Mouse (Mus musculus): ENCODE data around the gene Ankmy1. TPM values are rescaled to one million over a fixed set of nuclear protein-coding genes. Genes with fewer than 3 reads are reported as not detected.

The Ankmy1 gene
- polyA plus RNA-seq, 1 experiment: not detected

DNA sequence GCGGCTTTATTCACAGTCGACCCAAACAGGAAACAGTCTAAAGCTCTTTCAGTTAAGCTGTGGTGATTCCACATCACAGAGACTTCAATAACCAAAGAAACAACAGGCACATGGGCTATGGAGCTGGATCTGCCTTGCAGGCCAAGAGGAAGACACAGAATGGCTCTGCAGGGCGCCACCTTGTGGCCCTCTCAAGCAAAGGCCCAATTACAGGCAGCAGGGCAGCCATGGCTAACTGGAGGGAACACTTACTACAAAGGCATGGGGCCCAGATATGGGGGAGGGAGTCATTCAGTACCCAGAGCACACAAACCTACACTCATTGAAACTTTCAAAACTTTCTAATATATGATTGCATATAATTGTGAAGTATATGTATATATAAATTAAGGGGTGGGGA lies 7.6 kb downstream of the Ankmy1 start:
- H3K27ac ChIP-seq (ENCODE audit: control insufficient read depth, insufficient read depth, low read depth, low read length, poor library complexity): no peak overlapping the region
- WGBS: 26% methylated on average over 3 of the region's 3 CpGs
- H3K4me3 ChIP-seq (replicated peaks; ENCODE audit: control insufficient read depth, low read depth, low read length): no peak overlapping the region
- TF ChIP-seq POLR2A (IDR thresholded peaks at IDR 0.05; ENCODE audit: borderline replicate concordance, control insufficient read depth, low read depth, low read length): no peak
- peak; percentile 94 for TF ChIP-seq CTCF (IDR thresholded peaks at IDR 0.05; ENCODE audit: control insufficient read depth, insufficient read depth, low read length)
- no peaks in the 10 kb centered on the region for H3K4me1 ChIP-seq (ENCODE audit: control insufficient read depth, insufficient read depth, low read length)

DNA sequence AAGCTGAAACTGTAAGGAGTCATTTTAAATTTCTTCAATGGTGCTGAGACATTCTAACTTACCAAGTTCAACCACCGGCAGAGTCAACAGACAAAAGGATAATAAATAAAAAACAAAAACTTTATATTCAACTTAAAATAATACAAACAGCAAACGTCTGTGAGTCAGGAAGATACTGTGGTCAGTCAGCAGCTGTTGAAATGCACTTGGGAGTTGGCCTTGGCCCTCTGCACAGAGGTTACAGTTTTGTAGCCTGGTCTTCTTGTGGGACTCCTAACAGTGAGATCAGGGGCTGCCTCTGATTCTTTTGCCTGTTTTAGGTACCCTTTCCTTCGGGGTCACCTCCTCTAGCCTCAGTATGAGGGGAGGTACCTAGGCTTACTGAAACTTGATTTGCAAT lies 8.8 kb downstream of the Ankmy1 start:
- TF ChIP-seq POLR2A (IDR thresholded peaks at IDR 0.05; ENCODE audit: borderline replicate concordance, control insufficient read depth, low read depth, low read length) (no peak), CTCF (IDR thresholded peaks at IDR 0.05; ENCODE audit: control insufficient read depth, insufficient read depth, low read length) (no peak)
- 47% methylated on average over 3 of the region's 3 CpGs for WGBS

DNA sequence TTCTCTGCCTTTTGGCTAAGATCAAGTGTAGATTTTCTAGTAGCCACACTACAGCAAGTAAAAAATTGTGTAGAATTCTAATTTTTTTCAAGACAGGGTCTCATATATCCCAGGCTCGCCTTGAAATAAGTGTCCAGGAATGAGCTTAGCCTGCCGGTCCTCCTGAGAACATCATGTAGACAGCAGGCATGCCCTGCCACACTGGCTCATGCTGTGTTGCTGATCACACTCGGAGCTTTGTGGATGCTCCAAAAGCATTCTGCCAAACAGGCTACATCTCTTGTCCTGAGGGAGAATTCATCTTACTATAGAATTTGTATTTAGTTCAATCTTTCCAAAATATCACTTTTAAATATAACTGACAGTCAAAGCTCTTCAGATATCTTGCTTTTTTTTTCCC lies 9.9 kb downstream of the Ankmy1 start:
- Histone ChIP-seq H3K27ac (ENCODE audit: control insufficient read depth, insufficient read depth, low read depth, low read length, poor library complexity) (no peak overlapping the region), H3K4me3 (replicated peaks; ENCODE audit: control insufficient read depth, low read depth, low read length) (no peak overlapping the region), H3K4me1 (ENCODE audit: control insufficient read depth, insufficient read depth, low read length) (no peaks in the 10 kb centered on the region)
- WGBS: 68% methylated on average over 3 of the region's 3 CpGs
- no peak for TF ChIP-seq CTCF (IDR thresholded peaks at IDR 0.05; ENCODE audit: control insufficient read depth, insufficient read depth, low read length)
- TF ChIP-seq POLR2A (IDR thresholded peaks at IDR 0.05; ENCODE audit: borderline replicate concordance, control insufficient read depth, low read depth, low read length): no peak

More for the DNA sequence above, 8.8 kb downstream of the Ankmy1 start:
- H3K27ac ChIP-seq (ENCODE audit: control insufficient read depth, insufficient read depth, low read depth, low read length, poor library complexity): no peak overlapping the region
- no peak overlapping the region for H3K4me3 ChIP-seq (replicated peaks; ENCODE audit: control insufficient read depth, low read depth, low read length)
- H3K4me1 ChIP-seq (ENCODE audit: control insufficient read depth, insufficient read depth, low read length): no peaks in the 10 kb centered on the region

DNA sequence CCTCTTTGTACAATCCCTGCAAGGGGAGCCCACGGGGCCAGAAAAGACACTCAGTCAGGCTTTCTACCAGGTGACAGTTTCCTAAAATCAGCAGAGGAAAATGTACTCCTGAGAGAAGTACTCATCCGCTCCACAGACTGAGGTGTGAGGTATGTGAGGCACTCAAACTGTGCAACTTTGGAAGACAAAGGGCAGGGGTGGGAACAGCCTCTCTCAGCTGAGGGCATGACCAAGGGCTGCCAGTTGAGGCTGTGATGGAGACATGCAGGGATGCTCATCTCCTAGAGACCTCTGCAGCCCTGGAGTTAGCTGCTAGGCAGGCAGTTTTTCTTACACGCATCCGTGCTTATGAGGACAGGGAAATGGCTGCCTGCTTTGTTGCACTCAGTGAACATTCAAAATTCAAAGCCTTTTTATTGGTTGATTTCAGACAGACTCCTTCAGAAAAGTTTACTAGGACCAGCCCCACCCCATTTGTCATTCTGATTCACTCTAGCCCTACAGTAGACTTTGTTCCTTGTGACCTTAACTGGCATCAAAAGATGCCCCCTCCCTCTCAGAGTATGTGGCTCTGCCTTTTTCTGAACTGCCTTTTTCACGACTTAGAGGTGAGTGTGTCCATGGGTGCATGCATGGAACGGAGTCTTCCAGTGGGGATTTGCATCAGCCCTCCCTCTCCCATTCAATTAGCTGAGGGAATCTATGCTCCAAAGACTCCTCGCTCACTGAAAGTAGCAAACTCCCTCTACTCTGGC lies 13.6 kb downstream of the Ankmy1 start:
- no peak overlapping the region for H3K4me3 ChIP-seq (replicated peaks; ENCODE audit: control insufficient read depth, low read depth, low read length)
- no peak for TF ChIP-seq CTCF (IDR thresholded peaks at IDR 0.05; ENCODE audit: control insufficient read depth, insufficient read depth, low read length)
- TF ChIP-seq POLR2A (IDR thresholded peaks at IDR 0.05; ENCODE audit: borderline replicate concordance, control insufficient read depth, low read depth, low read length): no peak
- H3K27ac ChIP-seq (ENCODE audit: control insufficient read depth, insufficient read depth, low read depth, low read length, poor library complexity): no peak overlapping the region
- WGBS: 71% methylated on average over 7 of the region's 7 CpGs
- no peaks in the 10 kb centered on the region for H3K4me1 ChIP-seq (ENCODE audit: control insufficient read depth, insufficient read depth, low read length)

DNA sequence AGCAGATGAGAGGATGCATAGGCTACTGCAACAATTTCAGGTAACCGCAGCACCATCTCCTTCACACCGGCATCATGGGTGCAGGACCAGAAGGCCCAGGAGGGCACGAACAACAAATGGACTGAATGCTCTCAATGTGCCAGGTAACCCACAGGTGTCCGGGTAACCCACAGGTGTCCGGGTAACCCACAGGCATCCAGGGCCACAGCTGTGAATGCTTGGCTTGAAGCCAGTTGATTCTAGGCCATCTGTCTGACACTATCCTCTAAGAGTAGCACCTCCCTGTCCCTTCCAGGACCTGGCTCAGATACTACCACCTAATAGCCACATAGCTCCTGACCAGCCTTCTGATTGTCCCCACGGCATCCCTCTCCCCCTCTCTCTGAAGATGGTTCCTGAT lies 20.7 kb downstream of the Ankmy1 start:
- 83% methylated on average over 6 of the region's 6 CpGs for WGBS
- Histone ChIP-seq H3K27ac (ENCODE audit: control insufficient read depth, insufficient read depth, low read depth, low read length, poor library complexity) (no peak overlapping the region), H3K4me1 (ENCODE audit: control insufficient read depth, insufficient read depth, low read length) (no peaks in the 10 kb centered on the region), H3K4me3 (replicated peaks; ENCODE audit: control insufficient read depth, low read depth, low read length) (no peak overlapping the region)
- TF ChIP-seq CTCF (IDR thresholded peaks at IDR 0.05; ENCODE audit: control insufficient read depth, insufficient read depth, low read length): no peak
- no peak for TF ChIP-seq POLR2A (IDR thresholded peaks at IDR 0.05; ENCODE audit: borderline replicate concordance, control insufficient read depth, low read depth, low read length)

DNA sequence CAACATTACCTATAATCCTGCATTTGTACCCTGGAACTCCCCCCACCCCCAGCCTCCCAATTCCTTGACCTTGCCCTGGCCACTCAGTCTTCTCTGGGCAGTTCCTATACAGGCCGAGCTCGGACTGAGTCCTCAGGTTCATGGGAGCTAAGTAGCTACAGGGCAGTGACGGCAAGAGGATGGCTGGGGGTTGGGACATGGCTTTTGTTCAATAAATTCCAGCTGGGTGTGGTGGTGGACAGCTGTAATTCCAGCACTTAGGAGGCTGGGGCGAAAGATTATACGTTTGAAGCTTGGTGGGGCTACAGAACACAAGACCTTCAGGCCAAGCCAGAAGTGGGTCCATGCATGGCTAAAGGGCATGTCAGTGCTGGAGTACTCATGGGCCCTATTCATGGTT lies 22.6 kb downstream of the Ankmy1 start:
- 83% methylated on average over 5 of the region's 5 CpGs for WGBS
- no peak overlapping the region for H3K27ac ChIP-seq (ENCODE audit: control insufficient read depth, insufficient read depth, low read depth, low read length, poor library complexity)
- TF ChIP-seq POLR2A (IDR thresholded peaks at IDR 0.05; ENCODE audit: borderline replicate concordance, control insufficient read depth, low read depth, low read length) (no peak), CTCF (IDR thresholded peaks at IDR 0.05; ENCODE audit: control insufficient read depth, insufficient read depth, low read length) (no peak)
- no peaks in the 10 kb centered on the region for H3K4me1 ChIP-seq (ENCODE audit: control insufficient read depth, insufficient read depth, low read length)
- H3K4me3 ChIP-seq (replicated peaks; ENCODE audit: control insufficient read depth, low read depth, low read length): no peak overlapping the region

DNA sequence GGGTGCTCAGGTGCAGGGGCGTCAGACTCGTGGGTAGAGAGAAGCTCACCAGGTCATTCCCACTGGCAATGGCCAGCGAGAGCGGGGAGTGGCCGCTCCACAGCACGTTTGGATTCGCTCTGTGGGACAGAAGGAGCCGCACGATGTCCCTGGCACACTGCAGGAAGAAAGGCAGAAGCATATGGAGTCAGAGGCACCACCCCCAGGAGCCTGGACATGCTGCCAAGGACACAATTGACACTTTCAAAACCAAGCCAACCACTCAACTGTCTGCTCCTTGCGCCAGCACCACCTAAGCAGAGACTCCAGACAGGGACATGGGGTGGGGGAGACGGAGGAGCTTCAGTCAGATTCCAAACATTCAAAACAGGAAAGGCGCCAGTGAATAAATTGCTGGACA lies 23.4 kb downstream of the Ankmy1 start:
- WGBS: 86% methylated on average over 12 of the region's 12 CpGs
- no peak overlapping the region for H3K4me3 ChIP-seq (replicated peaks; ENCODE audit: control insufficient read depth, low read depth, low read length)
- H3K4me1 ChIP-seq (ENCODE audit: control insufficient read depth, insufficient read depth, low read length): no peaks in the 10 kb centered on the region
- no peak overlapping the region for H3K27ac ChIP-seq (ENCODE audit: control insufficient read depth, insufficient read depth, low read depth, low read length, poor library complexity)
- TF ChIP-seq CTCF (IDR thresholded peaks at IDR 0.05; ENCODE audit: control insufficient read depth, insufficient read depth, low read length): no peak
- TF ChIP-seq POLR2A (IDR thresholded peaks at IDR 0.05; ENCODE audit: borderline replicate concordance, control insufficient read depth, low read depth, low read length): no peak

DNA sequence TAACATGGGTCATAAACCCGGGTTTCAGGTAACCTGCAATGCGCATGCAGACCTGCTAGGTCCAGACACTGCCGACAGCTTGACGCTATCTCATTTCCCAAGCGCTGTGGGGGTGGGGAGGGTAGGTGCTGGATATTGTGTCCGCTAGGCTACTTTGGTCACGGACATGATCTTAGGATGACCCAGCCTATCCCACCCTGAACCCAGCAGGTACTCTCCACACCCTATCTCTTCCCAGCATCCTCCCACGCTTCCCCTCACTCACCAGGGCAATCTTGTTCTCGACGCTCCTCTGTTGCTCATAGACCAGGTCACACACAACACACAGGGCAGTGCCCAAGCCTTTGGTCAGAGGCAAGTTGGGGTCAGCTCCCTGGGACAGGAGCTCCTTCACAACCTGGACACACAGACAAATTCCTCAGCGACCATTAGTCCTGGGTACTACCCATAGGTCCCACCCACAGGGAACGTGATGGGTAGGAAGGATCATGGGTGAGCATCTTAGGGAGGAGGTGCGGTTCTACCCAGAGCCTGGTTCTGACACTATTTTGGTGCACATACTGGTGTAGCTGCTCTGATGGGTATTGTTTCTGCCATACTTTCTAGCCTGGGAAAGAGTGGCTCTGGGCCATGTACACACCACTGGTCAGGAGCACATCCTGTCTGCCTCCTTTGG lies 24.5 kb downstream of the Ankmy1 start:
- Histone ChIP-seq H3K27ac (ENCODE audit: control insufficient read depth, insufficient read depth, low read depth, low read length, poor library complexity) (no peak overlapping the region), H3K4me3 (replicated peaks; ENCODE audit: control insufficient read depth, low read depth, low read length) (no peak overlapping the region), H3K4me1 (ENCODE audit: control insufficient read depth, insufficient read depth, low read length) (no peaks in the 10 kb centered on the region)
- TF ChIP-seq CTCF (IDR thresholded peaks at IDR 0.05; ENCODE audit: control insufficient read depth, insufficient read depth, low read length): no peak
- TF ChIP-seq POLR2A (IDR thresholded peaks at IDR 0.05; ENCODE audit: borderline replicate concordance, control insufficient read depth, low read depth, low read length): no peak
- 79% methylated on average over 13 of the region's 13 CpGs for WGBS

All from bone marrow, adult 2 months (tissue).